Mouse (Mus musculus) spleen, adult 2 months (tissue): ENCODE data around the gene Itm2b.

Experiments
- CTCF ChIP-seq: fragments of 200-500 bp; IDR thresholded peaks from 2 replicates; pipeline ENCODE4 v1.5.1; 2011; ENCODE audit warnings: mild to moderate bottlenecking, inconsistent platforms; ENCODE audit not compliant: insufficient read depth, insufficient read length, insufficient replicate concordance; ENCODE audit errors: extremely low read depth
- POLR2A ChIP-seq: fragments of 200-500 bp; IDR thresholded peaks from 2 replicates; pipeline ENCODE4 v1.6.1; 2011; ENCODE audit warnings: low read depth, low read length, inconsistent platforms

GRCm38 (mm10) chr14:73422621-73423020 lies 37.5 kb upstream of the Itm2b start:
- no peak for TF ChIP-seq CTCF
- TF ChIP-seq POLR2A: no peak
